Mouse (Mus musculus): Measurements from ENCODE around the gene Pmel. TPM values are rescaled to one million over a fixed set of nuclear protein-coding genes. Genes with fewer than 3 reads are reported as not detected.

The Pmel gene
- 0.32 and 2.9 TPM in 2 replicates for polyA plus RNA-seq (2012; rRNA removed)

GRCm38 (mm10) chr10:128703895-128704294 is at the start of gene Pmel:
Pmel (plus strand) TSS chr10:128704195.

GRCm38 (mm10) chr10:128673763-128674468 is 30.1 kb upstream of the Pmel start, which contains the start of gene Suox:
Suox (minus strand) TSS chr10:128674073.

GRCm38 (mm10) chr10:128695992-128696807 is 7.8 kb upstream of the Pmel start, which contains the start of gene Rab5b:
Rab5b (minus strand) TSS chr10:128696264.

GRCm38 (mm10) chr10:128704491-128705316 is 709 bp downstream of the Pmel start, which contains the start of gene Cdk2:
Cdk2 (minus strand) TSS chr10:128705031.

GRCm38 (mm10) chr10:128744680-128745601 is 40.9 kb downstream of the Pmel start, which contains the start of gene Dgka:
Dgka (minus strand) TSS chr10:128744855.

GRCm38 (mm10) chr10:128747646-128748251 is 43.8 kb downstream of the Pmel start, which contains the start of gene Pym1:
Pym1 (plus strand) TSS chr10:128747889.

Other genes starting within 250 kb of the Pmel start
- 361 and 409 TPM in 2 replicates for gene Smarcc2, start 244.9 kb upstream of the Pmel start, polyA plus RNA-seq (2012; rRNA removed)
- 1,386 and 1,494 TPM in 2 replicates for gene Myl6, start 210.1 kb upstream of the Pmel start, polyA plus RNA-seq (2012; rRNA removed)
- 30.5 and 38.6 TPM in 2 replicates for gene Myl6b, start 205.5 kb upstream of the Pmel start, polyA plus RNA-seq (2012; rRNA removed)
- 16.6 and 28.0 TPM in 2 replicates for gene Esyt1, start 178.3 kb upstream of the Pmel start, polyA plus RNA-seq (2012; rRNA removed)
- 18.2 and 19.1 TPM in 2 replicates for gene Zc3h10, start 156.4 kb upstream of the Pmel start, polyA plus RNA-seq (2012; rRNA removed)
- 3,335 and 3,553 TPM in 2 replicates for gene Rpl41, start 154.9 kb upstream of the Pmel start, polyA plus RNA-seq (2012; rRNA removed)
- 155 and 169 TPM in 2 replicates for gene Pa2g4, start 138.2 kb upstream of the Pmel start, polyA plus RNA-seq (2012; rRNA removed)
- gene Erbb3, start 114.5 kb upstream of the Pmel start, polyA plus RNA-seq (2012; rRNA removed) = 0.85 and 5.3 TPM in 2 replicates
- gene Rps26, start 77.4 kb upstream of the Pmel start, polyA plus RNA-seq (2012; rRNA removed) = 1,129 and 1,158 TPM in 2 replicates
- gene Ikzf4, start 58.2 kb upstream of the Pmel start, polyA plus RNA-seq (2012; rRNA removed) = 20.6 and 21.6 TPM in 2 replicates
- 11.9 and 12.8 TPM in 2 replicates for gene Suox, start 30.1 kb upstream of the Pmel start, polyA plus RNA-seq (2012; rRNA removed)
- 99.1 and 109 TPM in 2 replicates for gene Rab5b, start 7.9 kb upstream of the Pmel start, polyA plus RNA-seq (2012; rRNA removed)
- gene Cdk2, start 836 bp downstream of the Pmel start, polyA plus RNA-seq (2012; rRNA removed) = 42.0 and 48.0 TPM in 2 replicates
- 9.1 and 13.5 TPM in 2 replicates for gene Dgka, start 40.7 kb downstream of the Pmel start, polyA plus RNA-seq (2012; rRNA removed)
- 67.1 and 67.8 TPM in 2 replicates for gene Pym1, start 43.7 kb downstream of the Pmel start, polyA plus RNA-seq (2012; rRNA removed)
- 0.69 and 0.94 TPM in 2 replicates for gene Mmp19, start 86.7 kb downstream of the Pmel start, polyA plus RNA-seq (2012; rRNA removed)
- 27.9 and 30.6 TPM in 2 replicates for gene Dnajc14, start 99.9 kb downstream of the Pmel start, polyA plus RNA-seq (2012; rRNA removed)
- gene Tmem198b, start 100.2 kb downstream of the Pmel start, polyA plus RNA-seq (2012; rRNA removed) = 25.4 and 29.3 TPM in 2 replicates
- 110 and 120 TPM in 2 replicates for gene Sarnp, start 113.1 kb downstream of the Pmel start, polyA plus RNA-seq (2012; rRNA removed)
- gene Ormdl2, start 117.5 kb downstream of the Pmel start, polyA plus RNA-seq (2012; rRNA removed) = 28.1 and 30.3 TPM in 2 replicates
- 13.5 and 14.0 TPM in 2 replicates for gene Gdf11, start 187.5 kb downstream of the Pmel start, polyA plus RNA-seq (2012; rRNA removed)
- 92.6 and 159 TPM in 2 replicates for gene Cd63, start 196.8 kb downstream of the Pmel start, polyA plus RNA-seq (2012; rRNA removed)
- gene Rdh5, start 218.7 kb downstream of the Pmel start, polyA plus RNA-seq (2012; rRNA removed) = 17.9 and 20.8 TPM in 2 replicates
- 315 and 318 TPM in 2 replicates for gene Bloc1s1, start 219.8 kb downstream of the Pmel start, polyA plus RNA-seq (2012; rRNA removed)
- gene Itga7, start 229.6 kb downstream of the Pmel start, polyA plus RNA-seq (2012; rRNA removed) = 4.4 and 11.0 TPM in 2 replicates

All from central nervous system, embryonic 14 days (tissue).